Comparison of ENCODE assay signal across 8 mouse cellular contexts in the genomic region with DNA sequence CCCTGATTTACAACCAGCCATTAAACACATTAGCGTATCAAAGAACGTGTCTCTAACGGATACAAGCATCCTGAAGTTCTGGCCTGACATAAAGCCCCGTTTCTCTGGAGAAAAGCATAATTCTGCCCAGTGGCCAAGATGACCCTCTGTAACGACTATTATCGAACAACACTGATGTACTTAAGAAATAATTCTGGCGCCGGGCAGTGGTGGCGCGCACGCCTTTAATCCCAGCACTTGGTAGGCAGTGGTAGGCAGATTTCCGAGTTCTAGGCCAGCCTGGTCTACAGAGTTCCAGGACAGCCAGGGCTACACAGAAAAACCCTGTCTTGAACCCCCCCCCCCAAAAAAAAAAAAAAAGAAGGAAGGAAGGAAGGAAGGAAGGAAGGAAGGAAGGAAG.
DNase-seq lines count a peak whose midpoint lies in the region; ATAC-seq lines count a peak whose summit lies in the region.

No protein-coding gene starts in this region.

- WGBS in heart, embryonic 11.5 days (ENCODE audit: insufficient replicate concordance) = 65% methylated on average over 12 of the region's 12 CpGs
- 59% methylated on average over 12 of the region's 12 CpGs for WGBS in embryonic facial prominence, embryonic 11.5 days
- 46% methylated on average over 12 of the region's 12 CpGs for WGBS in intestine, embryonic 14.5 days
- 48% methylated on average over 12 of the region's 12 CpGs for WGBS in midbrain, embryonic 15.5 days

- H3K4me1 ChIP-seq in heart, embryonic 11.5 days (ENCODE audit: control insufficient read depth, insufficient read depth, low read length) = peaks cover 6% of the 10 kb centered on the region
- no peaks in the 10 kb centered on the region for H3K4me1 ChIP-seq in embryonic facial prominence, embryonic 11.5 days (ENCODE audit: control insufficient read depth, insufficient read depth, low read length)
- H3K4me1 ChIP-seq in intestine, embryonic 14.5 days (replicated peaks; ENCODE audit: control insufficient read depth, insufficient read depth, low read length) = peaks cover 8% of the 10 kb centered on the region
- peaks cover 23% of the 10 kb centered on the region for H3K4me1 ChIP-seq in midbrain, embryonic 15.5 days

- ATAC-seq in heart, embryonic 11.5 days (replicated peaks; ENCODE audit: insufficient number of reproducible peaks, low FRiP score, low TSS enrichment) = no peak
- no peak for ATAC-seq in embryonic facial prominence, embryonic 11.5 days (replicated peaks; ENCODE audit: insufficient number of reproducible peaks, low FRiP score, low TSS enrichment, low read depth)
- no peak for ATAC-seq in intestine, embryonic 14.5 days (replicated peaks; ENCODE audit: low FRiP score, low TSS enrichment, low read depth)
- ATAC-seq in midbrain, embryonic 15.5 days (replicated peaks) = no peak

- no peaks in the 10 kb centered on the region for H3K27me3 ChIP-seq in heart, embryonic 11.5 days (ENCODE audit: control insufficient read depth, insufficient read depth, low read length)
- no peaks in the 10 kb centered on the region for H3K27me3 ChIP-seq in embryonic facial prominence, embryonic 11.5 days (ENCODE audit: control insufficient read depth, insufficient read depth, low read length)
- no peaks in the 10 kb centered on the region for H3K27me3 ChIP-seq in intestine, embryonic 14.5 days (replicated peaks; ENCODE audit: control insufficient read depth, insufficient read depth, low read length)
- H3K27me3 ChIP-seq in midbrain, embryonic 15.5 days (replicated peaks) = no peaks in the 10 kb centered on the region

- DNase-seq in heart, adult 9 months (ENCODE audit: low spot score in 2 of 2) = no peak
- DNase-seq in embryonic facial prominence, embryonic 11.5 days (ENCODE audit: low spot score) = no peak
- DNase-seq in intestine, embryonic 14.5 days (ENCODE audit: low spot score) = no peak
- no peak for DNase-seq in urinary bladder, postnatal 4 days (ENCODE audit: low spot score in 2 of 2)
- no peak for DNase-seq in spleen, postnatal 4 days (ENCODE audit: low spot score in 2 of 2)
- DNase-seq in gastrocnemius, adult 8-10 months (ENCODE audit: low spot score in 2 of 2) = no peak

- no peaks in the 10 kb centered on the region for H3K36me3 ChIP-seq in heart, embryonic 11.5 days (ENCODE audit: control insufficient read depth, insufficient read depth, low read length)
- no peaks in the 10 kb centered on the region for H3K36me3 ChIP-seq in embryonic facial prominence, embryonic 11.5 days (replicated peaks; ENCODE audit: control insufficient read depth, insufficient read depth, low read depth, low read length)
- no peaks in the 10 kb centered on the region for H3K36me3 ChIP-seq in intestine, embryonic 14.5 days (ENCODE audit: control insufficient read depth, insufficient read depth, low read length)
- H3K36me3 ChIP-seq in midbrain, embryonic 15.5 days (replicated peaks) = no peaks in the 10 kb centered on the region; the same call in 1 of the 2 replicates

- H3K27ac ChIP-seq in heart, embryonic 11.5 days (ENCODE audit: low read depth, low read length) = no peak overlapping the region
- H3K27ac ChIP-seq in embryonic facial prominence, embryonic 11.5 days (replicated peaks; ENCODE audit: low read depth, low read length) = no peak overlapping the region
- H3K27ac ChIP-seq in intestine, embryonic 14.5 days (ENCODE audit: low read depth) = 0 out of 2 replicates have a peak overlapping the region, but pooled peaks have one; percentile 44
- H3K27ac ChIP-seq in midbrain, embryonic 15.5 days = peak overlapping the region; percentile 84

- peak overlapping the region; percentile 20; the same call in 1 of the 2 replicates for H3K4me3 ChIP-seq in heart, embryonic 11.5 days (ENCODE audit: low read depth, low read length)
- H3K4me3 ChIP-seq in embryonic facial prominence, embryonic 11.5 days (ENCODE audit: low read depth, low read length) = peak overlapping the region; percentile 79; the same call in 1 of the 2 replicates
- H3K4me3 ChIP-seq in intestine, embryonic 14.5 days (ENCODE audit: low read depth, low read length) = peak overlapping the region; percentile 88
- H3K4me3 ChIP-seq in midbrain, embryonic 15.5 days = peak overlapping the region; percentile 92

- no peak overlapping the region for H3K9ac ChIP-seq in heart, embryonic 11.5 days (ENCODE audit: low read depth, low read length)
- H3K9ac ChIP-seq in embryonic facial prominence, embryonic 11.5 days (replicated peaks; ENCODE audit: low read length) = no peak overlapping the region
- no peak overlapping the region for H3K9ac ChIP-seq in intestine, embryonic 14.5 days (ENCODE audit: low read length)
- no peak overlapping the region for H3K9ac ChIP-seq in midbrain, embryonic 15.5 days

- H3K9me3 ChIP-seq in heart, embryonic 11.5 days (replicated peaks; ENCODE audit: control insufficient read depth, low read length) = no peaks in the 10 kb centered on the region
- H3K9me3 ChIP-seq in embryonic facial prominence, embryonic 11.5 days (replicated peaks; ENCODE audit: control insufficient read depth, low read length) = no peaks in the 10 kb centered on the region
- H3K9me3 ChIP-seq in intestine, embryonic 14.5 days (ENCODE audit: control insufficient read depth, low read length) = no peaks in the 10 kb centered on the region
- no peaks in the 10 kb centered on the region for H3K9me3 ChIP-seq in midbrain, embryonic 15.5 days

- H3K4me2 ChIP-seq in heart, embryonic 11.5 days = peak overlapping the region; percentile 46
- no peak overlapping the region for H3K4me2 ChIP-seq in embryonic facial prominence, embryonic 11.5 days (ENCODE audit: low read depth, low read length)
- H3K4me2 ChIP-seq in intestine, embryonic 14.5 days (ENCODE audit: low read length) = peak overlapping the region; percentile 45
- H3K4me2 ChIP-seq in midbrain, embryonic 15.5 days = peak overlapping the region; percentile 48

Comparison
In these comparisons a context has a peak if more than half of its experiments do, and no peak if none do; other contexts are left out.
1. H3K27ac ChIP-seq: peak in intestine, embryonic 14.5 days (single experiment) and midbrain, embryonic 15.5 days (single experiment); none in heart, embryonic 11.5 days (single experiment) and embryonic facial prominence, embryonic 11.5 days (single experiment).
2. H3K4me3 ChIP-seq: peak in every context shown above with its lines; median percentile 92 in midbrain, embryonic 15.5 days; 88 in intestine, embryonic 14.5 days; 79 in embryonic facial prominence, embryonic 11.5 days; 20 in heart, embryonic 11.5 days.